Mouse (Mus musculus) C2C12 (cell line): ENCODE results near the gene C2cd4d. TPM values are rescaled to one million over a fixed set of nuclear protein-coding genes. Genes with fewer than 3 reads are reported as not detected.

ENCODE experiments used
- H3K27me3 ChIP-seq: one replicate; pipeline ENCODE4 v1.6.1; 2011; ENCODE audit not compliant: control insufficient read depth, insufficient read depth, insufficient read length
- H3K36me3 ChIP-seq: one replicate; pipeline ENCODE4 v1.6.1; 2011; ENCODE audit not compliant: control insufficient read depth, insufficient read depth
- H3K4me3 ChIP-seq: one replicate; pipeline ENCODE4 v1.5.1; 2011; ENCODE audit warnings: mild to moderate bottlenecking, control low read depth; ENCODE audit not compliant: poor library complexity, insufficient read depth, severe bottlenecking
- H3K79me2 ChIP-seq: one replicate; pipeline ENCODE4 v1.6.1; 2011; ENCODE audit not compliant: control insufficient read depth, insufficient read depth
- H3K79me3 ChIP-seq: one replicate; pipeline ENCODE4 v1.6.1; 2011; ENCODE audit warnings: low read depth, control low read depth
- H3ac ChIP-seq: one replicate; pipeline ENCODE3; 2011; ENCODE audit warnings: low read depth; ENCODE audit not compliant: control insufficient read depth, insufficient read length
- CEBPB ChIP-seq: IDR thresholded peaks from one replicate; pipeline ENCODE4 v1.6.1; 2011; ENCODE audit warnings: low read depth, mild to moderate bottlenecking, control low read depth, moderate library complexity
- CTCF ChIP-seq: IDR thresholded peaks from one replicate; pipeline ENCODE4 v1.5.1; 2011; ENCODE audit not compliant: control insufficient read depth, insufficient read depth, insufficient read length
- FOSL1 ChIP-seq: IDR thresholded peaks from one replicate; pipeline ENCODE4 v1.8.0; 2011; ENCODE audit warnings: mild to moderate bottlenecking, low read length; ENCODE audit not compliant: poor library complexity, insufficient read depth, severe bottlenecking
- MAX ChIP-seq: IDR thresholded peaks from one replicate; pipeline ENCODE4 v1.6.1; 2011; ENCODE audit warnings: mild to moderate bottlenecking, control low read depth
- MYOD1 ChIP-seq: IDR thresholded peaks from one replicate; pipeline ENCODE4 v1.6.1; 2011; ENCODE audit warnings: low read depth; ENCODE audit not compliant: control insufficient read depth, insufficient read length
- MYOG ChIP-seq: IDR thresholded peaks from one replicate; pipeline ENCODE4 v1.6.1; 2011; ENCODE audit not compliant: control insufficient read depth, insufficient read length; ENCODE audit errors: extremely low read depth
- USF1 ChIP-seq: IDR thresholded peaks from one replicate; pipeline ENCODE4 v1.6.1; 2011; ENCODE audit warnings: low read depth, mild to moderate bottlenecking, control low read depth, moderate library complexity
- polyA plus RNA-seq: library from polyadenylated mRNA; unstranded; fragments of >200 nt; fragmentation: generic; extraction: Trizol; gene quantifications from one replicate; pipeline ENCODE4 v1.2.1, GENCODE M21; 2012; ENCODE audit warnings: missing spikeins

C2cd4d gene
- polyA plus RNA-seq, 1 experiment: not detected

DNA sequence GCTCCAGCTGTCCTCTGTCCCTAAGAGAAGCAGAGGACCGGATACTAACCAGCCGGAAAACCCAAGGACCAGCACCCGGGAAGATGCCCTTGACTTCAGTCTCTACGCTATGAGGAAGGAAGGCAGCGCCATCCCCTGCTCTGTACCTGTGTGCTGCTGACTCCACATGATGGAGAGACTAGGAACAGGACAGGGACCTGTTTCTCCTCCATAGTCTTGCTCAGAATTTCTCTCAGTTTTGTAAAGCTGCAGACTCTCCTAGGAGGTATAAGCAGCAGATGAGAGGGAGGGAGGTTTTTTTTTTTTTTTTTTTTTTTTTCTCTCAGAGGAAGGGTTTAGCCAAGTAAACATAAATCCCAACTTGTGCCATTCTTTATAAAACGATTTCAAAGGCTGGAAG is 36.0 kb downstream of the C2cd4d start, which contains the start of gene Lingo4:
Gene Lingo4, plus strand, starts transcription at position 301 of the 400 bp plus-strand sequence.
- Histone ChIP-seq H3K79me2 (no peaks in the 10 kb centered on the region), H3K27me3 (peaks cover 41% of the 10 kb centered on the region), H3ac (no peak within 1 kb of the TSS), H3K36me3 (no peaks in the 10 kb centered on the region), H3K4me3 (no peak within 1 kb of the TSS), H3K79me3 (no peaks in the 10 kb centered on the region)
- TF ChIP-seq USF1 (no peak), CEBPB (no peak), CTCF (no peak), MYOD1 (no peak), MYOG (no peak), FOSL1 (no peak), MAX (no peak)

DNA sequence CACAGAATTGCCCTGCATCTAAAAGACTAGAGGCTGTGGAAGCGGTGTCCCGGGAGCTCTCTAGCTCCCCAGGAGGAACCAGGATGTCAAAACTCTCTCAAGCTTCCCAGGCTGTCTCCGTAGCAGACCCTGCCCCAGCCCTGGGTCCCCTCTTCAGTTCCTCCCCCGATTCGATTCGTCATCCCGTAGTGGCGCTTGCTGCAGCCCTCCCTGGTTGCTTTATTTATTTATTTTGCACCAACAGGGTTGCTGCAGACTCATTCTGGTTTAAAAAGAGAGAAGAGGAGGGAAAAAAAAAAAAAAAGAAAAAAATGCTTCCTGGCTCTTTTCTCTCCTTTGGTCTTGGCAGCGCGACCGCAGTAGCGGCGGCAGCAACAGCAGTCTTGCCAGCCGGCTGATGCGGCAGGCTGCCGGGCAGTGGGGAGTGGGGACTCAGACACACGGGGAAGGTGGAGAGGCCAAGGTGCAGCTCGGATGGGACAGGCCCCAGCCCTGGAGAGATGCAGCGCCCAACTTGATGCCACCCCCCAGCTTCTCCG is 36.8 kb downstream of the C2cd4d start:
- Histone ChIP-seq H3K36me3 (no peaks in the 10 kb centered on the region), H3K79me3 (no peaks in the 10 kb centered on the region), H3ac (no peak overlapping the region), H3K79me2 (no peaks in the 10 kb centered on the region), H3K4me3 (no peak overlapping the region), H3K27me3 (peaks cover 41% of the 10 kb centered on the region)
- TF ChIP-seq MYOG (no peak), CEBPB (no peak), CTCF (no peak), USF1 (no peak), MYOD1 (no peak), FOSL1 (no peak), MAX (no peak)

GRCm38 (mm10) chr3:94399663-94400310 is 37.5 kb downstream of the C2cd4d start:
- no peaks in the 10 kb centered on the region for H3K79me2 ChIP-seq
- H3ac ChIP-seq: no peak overlapping the region
- H3K4me3 ChIP-seq: no peak overlapping the region
- H3K79me3 ChIP-seq: no peaks in the 10 kb centered on the region
- H3K27me3 ChIP-seq: peaks cover 41% of the 10 kb centered on the region
- TF ChIP-seq MYOG (no peak), MYOD1 (no peak), CTCF (no peak), MAX (no peak), FOSL1 (no peak), USF1 (no peak), CEBPB (no peak)
- no peaks in the 10 kb centered on the region for H3K36me3 ChIP-seq

DNA sequence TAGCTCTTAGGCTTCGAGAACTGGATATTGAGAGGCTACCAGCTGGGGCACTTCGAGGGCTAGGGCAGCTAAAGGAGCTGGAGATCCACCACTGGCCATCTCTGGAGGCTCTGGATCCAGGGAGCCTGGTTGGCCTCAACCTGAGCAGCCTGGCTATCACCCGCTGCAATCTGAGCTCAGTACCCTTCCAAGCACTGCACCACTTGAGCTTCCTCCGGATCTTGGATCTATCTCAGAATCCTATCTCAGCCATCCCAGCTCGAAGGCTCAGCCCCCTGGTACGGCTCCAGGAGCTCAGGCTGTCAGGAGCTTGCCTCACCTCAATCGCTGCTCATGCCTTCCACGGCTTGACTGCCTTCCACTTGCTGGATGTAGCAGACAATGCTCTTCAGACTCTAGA is 40.2 kb downstream of the C2cd4d start:
- H3K79me2 ChIP-seq: no peaks in the 10 kb centered on the region
- H3ac ChIP-seq: no peak overlapping the region
- H3K4me3 ChIP-seq: no peak overlapping the region
- no peaks in the 10 kb centered on the region for H3K36me3 ChIP-seq
- TF ChIP-seq MYOG (no peak), MYOD1 (no peak), MAX (no peak), FOSL1 (no peak)
- H3K79me3 ChIP-seq: no peaks in the 10 kb centered on the region
- H3K27me3 ChIP-seq: peaks cover 31% of the 10 kb centered on the region

- no peaks in the 10 kb centered on the region for H3K79me3 ChIP-seq
- H3K27me3 ChIP-seq: peaks cover 19% of the 10 kb centered on the region
- H3K4me3 ChIP-seq: no peak overlapping the region
- H3ac ChIP-seq: peak overlapping the region; percentile 13
- H3K79me2 ChIP-seq: no peaks in the 10 kb centered on the region
- TF ChIP-seq MYOG: no peak
- no peak for TF ChIP-seq CTCF
- no peak for TF ChIP-seq MYOD1
- TF ChIP-seq CEBPB: no peak
- TF ChIP-seq USF1: no peak
- no peak for TF ChIP-seq FOSL1
- TF ChIP-seq MAX: no peak
- H3K36me3 ChIP-seq: no peaks in the 10 kb centered on the region
Observed at GRCm38 (mm10) chr3:94404366-94405054, 42.3 kb downstream of the C2cd4d start.

DNA sequence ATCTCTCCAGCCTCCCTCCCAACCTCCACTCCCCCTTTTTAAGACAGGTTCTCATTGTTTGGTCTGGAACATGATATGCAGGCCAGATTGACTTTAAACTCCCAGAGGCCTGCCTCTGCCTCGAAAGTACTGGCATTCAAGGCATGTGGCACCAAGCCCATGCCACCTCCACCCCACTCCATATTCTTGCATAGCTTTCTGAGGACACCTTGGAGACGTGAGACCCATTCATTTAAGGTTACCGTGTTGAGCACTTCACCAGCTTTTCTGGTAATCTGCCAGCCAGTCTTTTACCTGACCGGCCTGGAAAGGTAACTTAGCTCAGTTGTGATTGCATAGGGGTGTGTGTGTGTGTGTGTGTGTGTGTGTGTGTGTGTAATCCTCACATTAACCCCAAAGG is 43.3 kb downstream of the C2cd4d start:
- Histone ChIP-seq H3K79me3 (no peaks in the 10 kb centered on the region), H3ac (no peak overlapping the region), H3K4me3 (no peak overlapping the region), H3K36me3 (no peaks in the 10 kb centered on the region), H3K79me2 (no peaks in the 10 kb centered on the region), H3K27me3 (peaks cover 14% of the 10 kb centered on the region)
- no peak for TF ChIP-seq MAX
- no peak for TF ChIP-seq FOSL1
- no peak for TF ChIP-seq USF1
- no peak for TF ChIP-seq MYOD1
- no peak for TF ChIP-seq CTCF
- TF ChIP-seq MYOG: no peak
- no peak for TF ChIP-seq CEBPB
